ENCODE assay signal across 16 mouse cellular contexts in the genomic region with DNA sequence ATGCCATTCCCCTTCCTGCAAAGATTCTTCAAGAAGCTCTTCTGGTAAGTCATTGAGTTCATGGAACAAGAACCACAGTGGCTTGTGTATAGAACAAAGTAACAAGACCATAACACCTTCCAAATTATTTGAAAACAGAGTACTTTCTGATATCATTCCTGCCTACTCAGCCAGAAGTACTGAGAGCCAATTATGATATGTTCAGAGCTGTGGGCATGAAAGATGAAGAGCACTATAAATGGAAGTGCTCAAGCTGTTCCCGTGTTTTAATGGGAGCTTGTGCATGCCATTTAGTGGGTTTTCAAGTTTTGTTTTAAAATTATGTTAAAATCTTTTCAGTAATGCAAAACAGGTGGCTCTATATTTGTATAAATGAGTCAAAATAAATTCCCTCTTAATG.
DNase-seq lines count a peak whose midpoint lies in the region.
"Had no signal": no experiment of that assay in that cellular context is flagged by ENCODE, and none has a peak within 500 bp of the region (broad histone marks: within the 10 kb centered on the region; RNA-seq: fewer than 3 reads in every experiment).

No protein-coding gene starts in this region.

- peak; percentile 3 for DNase-seq in layer of hippocampus, adult 11-12 months (ENCODE audit: low spot score)
- no peak for DNase-seq in layer of hippocampus, postnatal 10 days (ENCODE audit: low spot score in 2 of 2)
- DNase-seq in left cerebral cortex, adult 9 months (ENCODE audit: low spot score in 2 of 2), result peak; percentile 1
- no peak for DNase-seq in left cerebral cortex, adult 18-20 months (ENCODE audit: low spot score in 2 of 2)
- DNase-seq in right cerebral cortex, adult 18-20 months, result peak; percentile 2
- no peak for DNase-seq in right cerebral cortex, postnatal 25 days
- peak; percentile 41 for DNase-seq in telencephalon, adult 2 months (ENCODE audit: low read depth, low spot score)
- no peak for DNase-seq in urinary bladder, postnatal 10 days (ENCODE audit: low spot score)
- DNase-seq: adrenal gland, adult 2 months; adrenal gland, postnatal 10 days; adrenal gland, postnatal 25 days; cerebellum, adult 11-12 months; cerebellum, adult 2 months; cerebellum, adult 9-10 months; cerebellum, postnatal 10 days; cerebellum, postnatal 25 days had no signal

Comparison
In these comparisons a context has a peak if more than half of its experiments do, and no peak if none do; other contexts are left out.
1. DNase-seq: peak in layer of hippocampus, adult 11-12 months (single experiment), left cerebral cortex, adult 9 months (2 of 2), right cerebral cortex, adult 18-20 months (single experiment) and telencephalon, adult 2 months (single experiment); none in layer of hippocampus, postnatal 10 days (0 of 2), left cerebral cortex, adult 18-20 months (0 of 2), right cerebral cortex, postnatal 25 days (single experiment) and urinary bladder, postnatal 10 days (single experiment).